Mouse (Mus musculus) liver, adult 2 months (tissue): ENCODE data around the gene Serinc3. TPM values are rescaled to one million over a fixed set of nuclear protein-coding genes. Genes with fewer than 3 reads are reported as not detected.

Source experiments
- DNase-seq: peaks from one replicate; pipeline ENCODE4 v3.0.0-alpha.2; 2011; ENCODE audit warnings: low read depth, low spot score; ENCODE audit errors: extremely low read depth
- H3K27ac ChIP-seq: fragments of 200-500 bp; replicated peaks from 2 replicates; pipeline ENCODE4 v1.5.1; 2012; ENCODE audit warnings: low read depth, mild to moderate bottlenecking, control low read depth, inconsistent platforms, low read length; ENCODE audit not compliant: insufficient read depth
- H3K27me3 ChIP-seq: fragments of 200-500 bp; 2 replicates; pipeline ENCODE4 v1.6.1; 2012; ENCODE audit warnings: mild to moderate bottlenecking, moderate library complexity, low read length, inconsistent platforms; ENCODE audit not compliant: control insufficient read depth, insufficient read depth
- H3K36me3 ChIP-seq: fragments of 200-500 bp; 2 replicates; pipeline ENCODE4 v1.6.1; 2012; ENCODE audit warnings: low read length, inconsistent platforms; ENCODE audit not compliant: control insufficient read depth, insufficient read depth
- H3K4me1 ChIP-seq: fragments of 200-500 bp; 2 replicates; pipeline ENCODE4 v1.6.1; 2011; ENCODE audit warnings: low read length; ENCODE audit not compliant: control insufficient read depth, insufficient read depth
- H3K4me3 ChIP-seq: fragments of 200-500 bp; 2 replicates; pipeline ENCODE4 v1.5.1; 2011; ENCODE audit warnings: low read depth, mild to moderate bottlenecking, control low read depth, low read length, moderate library complexity; ENCODE audit not compliant: insufficient read depth
- H3K79me2 ChIP-seq: fragments of 200-500 bp; 2 replicates; pipeline ENCODE4 v1.6.1; 2012; ENCODE audit warnings: inconsistent platforms, mild to moderate bottlenecking, low read length, moderate library complexity; ENCODE audit not compliant: control insufficient read depth, insufficient read depth
- H3K9ac ChIP-seq: fragments of 200-500 bp; 2 replicates; pipeline ENCODE4 v1.6.1; 2012; ENCODE audit warnings: low read depth, mild to moderate bottlenecking, control low read depth, inconsistent platforms, low read length
- CTCF ChIP-seq: fragments of 200-500 bp; IDR thresholded peaks from 2 replicates; pipeline ENCODE4 v1.5.1; 2011; ENCODE audit warnings: low read depth, low read length, control low read depth
- POLR2A ChIP-seq: fragments of 200-500 bp; IDR thresholded peaks from 2 replicates; pipeline ENCODE4 v1.6.1; 2011; ENCODE audit warnings: low read length, control low read depth; ENCODE audit not compliant: insufficient read depth; ENCODE audit errors: extremely low read depth
- WGBS: fragments of 180-500 bp; shearing (Covaris S2); methylation state at CpG from one replicate; pipeline ENCODE4 v1.1.7; 2018; 5-methylcytosine and 5-hydroxymethylcytosine counted together
- polyA plus RNA-seq: library from polyadenylated mRNA; depleted of rRNA; stranded (reverse); fragments of >200 nt; gene quantifications from 2 replicates; pipeline ENCODE4 v1.2.3, GENCODE M21; 2012
- total RNA-seq: library from RNA; depleted of rRNA; stranded (reverse); fragments of >200 nt; gene quantifications from 2 replicates; pipeline ENCODE4 v1.2.3, GENCODE M21; 2014

Serinc3 gene
- total and polyA plus RNA-seq, 2 experiments: 122 to 123 TPM

DNA sequence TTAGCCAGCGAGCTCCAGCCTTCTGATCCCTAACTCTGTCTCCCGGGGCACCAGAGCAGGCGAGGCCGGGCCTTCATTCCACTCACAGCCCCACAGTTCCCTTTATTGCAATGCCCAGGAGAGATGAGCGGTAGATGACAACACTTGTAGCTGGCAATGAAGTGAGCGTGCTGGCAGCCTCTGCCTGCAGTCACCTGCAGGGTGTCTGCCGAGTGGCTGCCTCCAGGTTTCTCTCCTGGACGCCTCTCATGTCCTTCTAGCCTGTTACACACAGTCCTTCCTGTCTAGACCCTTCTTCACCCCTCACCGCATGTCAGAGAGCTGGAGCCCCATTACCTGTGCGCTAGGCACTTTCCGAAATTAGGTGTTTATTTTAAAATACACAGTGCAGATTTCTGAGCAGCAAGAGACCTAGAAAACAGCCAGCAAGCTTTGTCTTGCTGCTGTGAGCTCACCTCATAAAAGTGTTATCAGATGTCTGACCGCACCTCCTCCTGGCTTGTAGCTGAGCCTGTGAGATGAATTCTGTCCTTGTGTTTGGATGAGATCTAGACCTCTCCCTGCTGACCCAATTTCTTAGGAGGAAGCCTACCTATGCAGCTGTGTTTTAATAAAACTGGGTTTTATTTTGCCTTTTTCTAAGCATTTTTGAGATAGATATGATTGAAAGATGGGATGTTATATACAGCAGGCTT lies 35.5 kb downstream of the Serinc3 start:
- 92% methylated on average over 12 of the region's 12 CpGs for WGBS
- TF ChIP-seq POLR2A (no peak), CTCF (no peak)
- Histone ChIP-seq H3K4me1 (no peaks in the 10 kb centered on the region), H3K36me3 (peaks cover 10% of the 10 kb centered on the region; the same call in 1 of the 2 replicates), H3K79me2 (peaks cover 5% of the 10 kb centered on the region; the same call in 1 of the 2 replicates), H3K27ac (no peak overlapping the region), H3K27me3 (no peaks in the 10 kb centered on the region), H3K4me3 (no peak overlapping the region), H3K9ac (no peak overlapping the region)
- no peak for DNase-seq

DNA sequence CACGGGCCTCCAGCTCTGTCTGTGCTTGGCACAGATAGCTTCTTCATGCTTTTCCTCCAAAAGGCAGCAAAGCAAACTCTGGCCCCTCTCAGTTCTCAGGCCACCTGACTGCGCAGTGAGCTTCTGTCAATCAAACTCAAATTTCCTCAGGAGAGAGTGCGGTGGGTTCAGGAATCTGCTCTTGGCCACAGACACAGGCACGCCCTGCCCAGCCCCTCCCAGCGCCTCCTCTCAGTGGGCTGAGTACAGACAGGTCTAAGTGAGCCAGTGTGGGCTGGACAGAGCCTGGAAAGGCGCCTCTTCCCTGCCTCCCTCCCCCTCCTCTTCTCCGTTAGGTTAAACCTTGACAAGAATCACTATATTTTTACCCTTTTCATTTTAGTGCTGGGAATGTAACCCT lies 36.9 kb downstream of the Serinc3 start:
- WGBS: 89% methylated on average over 7 of the region's 7 CpGs
- TF ChIP-seq CTCF: no peak
- TF ChIP-seq POLR2A: no peak
- Histone ChIP-seq H3K4me1 (peaks cover 1% of the 10 kb centered on the region), H3K4me3 (no peak overlapping the region), H3K9ac (no peak overlapping the region), H3K27me3 (no peaks in the 10 kb centered on the region), H3K36me3 (peaks cover 10% of the 10 kb centered on the region; the same call in 1 of the 2 replicates), H3K27ac (no peak overlapping the region), H3K79me2 (peaks cover 12% of the 10 kb centered on the region; the same call in 1 of the 2 replicates)
- no peak for DNase-seq

DNA sequence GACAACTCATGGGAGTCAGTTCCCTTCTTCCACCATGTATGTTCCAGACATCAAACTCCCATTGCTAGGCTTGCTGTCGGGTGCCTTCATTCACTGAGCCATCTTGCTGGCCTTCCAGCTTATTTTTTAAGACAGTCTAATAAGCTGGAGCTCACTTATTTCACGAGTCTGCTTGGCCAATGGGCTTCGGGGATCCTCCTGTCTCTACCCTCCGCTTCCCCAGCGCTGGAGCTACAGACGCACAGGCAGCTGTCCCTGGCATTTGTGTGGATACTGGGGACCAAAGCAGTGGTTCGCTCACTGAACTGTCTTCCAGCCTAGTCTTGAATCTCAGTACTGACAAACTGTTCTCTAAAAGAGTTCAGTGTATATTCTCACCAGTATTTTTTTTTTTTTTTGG lies 38.8 kb downstream of the Serinc3 start:
- DNase-seq: no peak
- 90% methylated on average over 7 of the region's 7 CpGs for WGBS
- Histone ChIP-seq H3K79me2 (peaks cover 18% of the 10 kb centered on the region; the same call in 1 of the 2 replicates), H3K9ac (no peak overlapping the region), H3K27me3 (no peaks in the 10 kb centered on the region), H3K36me3 (peaks cover 5% of the 10 kb centered on the region; the same call in 1 of the 2 replicates), H3K27ac (no peak overlapping the region), H3K4me3 (no peak overlapping the region), H3K4me1 (peaks cover 5% of the 10 kb centered on the region)
- TF ChIP-seq CTCF (no peak), POLR2A (no peak)

DNA sequence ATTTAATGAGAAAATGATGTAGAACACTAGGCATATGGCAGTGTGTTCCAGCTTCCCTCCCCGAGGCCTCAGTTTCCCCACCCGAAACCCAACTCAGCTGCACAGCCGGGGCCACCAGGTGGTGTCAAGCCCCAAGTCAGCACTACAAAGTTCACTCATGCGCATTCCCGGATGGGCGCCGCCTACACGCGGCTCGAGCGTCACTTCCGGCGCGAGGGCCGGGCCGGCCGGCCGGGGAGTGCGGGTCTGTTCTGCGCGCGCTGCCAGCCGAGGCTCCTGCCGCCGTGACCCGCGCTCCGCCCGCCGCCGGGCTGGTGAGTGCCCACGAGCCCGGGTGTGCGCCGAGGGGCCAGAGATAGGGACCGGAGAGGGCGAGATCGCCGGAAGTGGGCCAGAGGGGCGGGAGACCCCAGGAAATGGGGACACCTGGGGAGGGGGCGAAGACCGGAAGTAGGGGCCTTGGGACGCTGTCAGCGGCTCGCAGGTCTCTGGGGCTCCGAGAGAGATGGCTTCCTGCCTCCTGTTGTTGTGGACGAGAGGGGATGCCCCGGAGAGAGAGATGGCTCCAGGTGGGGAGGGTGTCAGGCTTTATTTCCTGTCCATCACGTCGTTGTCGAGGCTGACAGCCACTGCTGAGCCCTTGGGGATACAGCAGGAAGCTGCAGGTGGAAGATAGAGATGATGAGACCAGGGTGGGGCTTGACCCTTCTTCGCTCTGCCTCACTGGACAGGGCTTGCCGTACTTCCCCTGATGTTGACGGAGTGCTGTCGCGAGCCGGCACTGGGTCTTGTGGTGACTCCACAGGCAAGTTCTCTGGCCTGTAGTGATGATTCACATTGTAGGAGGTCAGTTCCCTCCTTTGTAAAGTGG lies 42.6 kb downstream of the Serinc3 start, which contains the start of gene Ttpal:
TSS of gene Ttpal (plus strand) at position 214 of the 871 bp plus-strand sequence.
- TF ChIP-seq POLR2A (peak; percentile 78; the same call in 1 of the 2 replicates), CTCF (peak; percentile 82)
- Histone ChIP-seq H3K4me1 (peaks cover 13% of the 10 kb centered on the region), H3K4me3 (peak within 1 kb of the TSS; percentile 79), H3K79me2 (peaks cover 18% of the 10 kb centered on the region; the same call in 1 of the 2 replicates), H3K9ac (peak within 1 kb of the TSS; percentile 94), H3K27ac (peak within 1 kb of the TSS; percentile 63), H3K36me3 (no peaks in the 10 kb centered on the region), H3K27me3 (no peaks in the 10 kb centered on the region)
- under 1% methylated on average over 56 of the region's 57 CpGs for WGBS
- peak; percentile 72 for DNase-seq

DNA sequence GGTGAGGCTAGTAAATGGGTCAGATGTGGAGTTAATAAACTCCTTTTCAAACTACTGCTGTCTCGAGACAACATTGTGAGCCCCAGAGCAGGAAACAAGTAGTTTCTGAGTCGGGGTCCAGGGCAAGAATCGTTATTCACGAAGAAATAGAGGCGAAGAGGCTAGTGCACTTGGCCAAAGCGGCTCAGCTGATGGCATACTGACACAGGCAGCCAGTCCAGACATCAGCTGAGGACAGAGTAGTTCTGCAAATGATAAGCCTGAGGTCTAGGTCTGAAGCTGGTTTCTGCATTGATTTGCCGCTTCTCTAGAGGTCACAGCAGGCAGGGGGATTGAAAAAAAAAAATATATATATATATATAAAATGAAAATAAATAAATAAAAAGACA lies 43.2 kb downstream of the Serinc3 start:
- TF ChIP-seq CTCF (no peak), POLR2A (no peak)
- Histone ChIP-seq H3K4me3 (peak overlapping the region; percentile 79; the same call in 1 of the 2 replicates), H3K9ac (peak overlapping the region; percentile 45), H3K36me3 (no peaks in the 10 kb centered on the region), H3K79me2 (peaks cover 18% of the 10 kb centered on the region; the same call in 1 of the 2 replicates), H3K4me1 (peaks cover 17% of the 10 kb centered on the region), H3K27ac (peak overlapping the region; percentile 40), H3K27me3 (no peaks in the 10 kb centered on the region)
- 51% methylated on average over 7 of the region's 7 CpGs for WGBS
- DNase-seq: peak; percentile 33
